Mouse (Mus musculus) forebrain, embryonic 13.5 days (tissue): Measurements from ENCODE around the gene Lrrn4cl. TPM values are rescaled to one million over a fixed set of nuclear protein-coding genes. Genes with fewer than 3 reads are reported as not detected.
"Not testable (repeated sequence)": the region's sequence is repeated elsewhere in the genome, so short reads cannot be mapped to it uniquely, and the experiment has no call there.

ENCODE experiments used
- ATAC-seq: fragments of 200-750 bp; cut with Nextera tagmentation; 2 replicates; pipeline ENCODE4 v1.8.0; 2017
- H3K27ac ChIP-seq: fragments of 300-500 bp; sonication (generic); 2 replicates; pipeline ENCODE4 v1.5.1; 2015; ENCODE audit warnings: inconsistent platforms, mild to moderate bottlenecking, moderate library complexity
- H3K27me3 ChIP-seq: fragments of 300-500 bp; sonication (generic); 2 replicates; pipeline ENCODE4 v1.6.1; 2015; ENCODE audit warnings: mild to moderate bottlenecking, inconsistent platforms
- H3K36me3 ChIP-seq: fragments of 300-500 bp; sonication (generic); 2 replicates; pipeline ENCODE4 v1.6.1; 2015; ENCODE audit warnings: mild to moderate bottlenecking, inconsistent platforms; ENCODE audit not compliant: poor library complexity, severe bottlenecking
- H3K4me1 ChIP-seq: fragments of 300-500 bp; sonication (generic); 2 replicates; pipeline ENCODE4 v1.6.1; 2015; ENCODE audit warnings: inconsistent platforms
- H3K4me2 ChIP-seq: fragments of 300-500 bp; sonication (generic); 2 replicates; pipeline ENCODE4 v1.6.1; 2015; ENCODE audit warnings: inconsistent platforms, mild to moderate bottlenecking, moderate library complexity
- H3K4me3 ChIP-seq: fragments of 300-500 bp; sonication (generic); 2 replicates; pipeline ENCODE4 v1.5.1; 2015; ENCODE audit warnings: mild to moderate bottlenecking, inconsistent platforms
- H3K9ac ChIP-seq: fragments of 300-500 bp; sonication (generic); 2 replicates; pipeline ENCODE4 v1.6.1; 2015; ENCODE audit warnings: mild to moderate bottlenecking, inconsistent platforms
- H3K9me3 ChIP-seq: fragments of 300-500 bp; sonication (generic); replicated peaks from 2 replicates; pipeline ENCODE4 v1.6.1; 2016; ENCODE audit warnings: inconsistent platforms
- WGBS: fragments of 180-500 bp; shearing (Covaris S2); methylation state at CpG from one replicate; pipeline ENCODE4 v1.1.7; 2015; 5-methylcytosine and 5-hydroxymethylcytosine counted together
- polyA plus RNA-seq: library from polyadenylated mRNA; unstranded; fragments of >200 nt; fragmentation: Nextera tagmentation; extraction: Ambion mirVana; gene quantifications from 2 replicates; pipeline ENCODE4 v1.2.1, GENCODE M21; 2015

The Lrrn4cl gene
- polyA plus RNA-seq, 1 experiment from 2014 or later, result 0.39 TPM

DNA sequence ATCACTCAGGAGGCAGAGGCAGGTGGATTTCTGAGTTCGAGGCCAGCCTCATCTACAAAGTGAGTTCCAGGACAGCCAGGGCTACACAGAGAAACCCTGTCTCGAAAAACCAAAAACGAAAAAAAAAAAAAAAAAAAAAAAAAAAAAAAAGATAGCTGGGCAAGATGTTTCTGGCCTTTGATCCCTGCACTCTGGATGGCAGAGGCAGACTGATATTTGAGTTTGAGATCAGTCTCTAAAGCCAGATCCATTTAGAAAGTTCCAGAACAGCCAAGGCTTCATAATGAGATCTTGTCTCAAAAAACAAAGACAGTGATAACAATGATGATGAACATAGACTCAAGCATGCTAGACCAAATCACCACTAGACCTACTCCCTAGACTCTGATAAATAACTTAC lies 19.8 kb downstream of the Lrrn4cl start:
- ATAC-seq, H3K9me3 ChIP-seq, H3K27ac ChIP-seq, H3K27me3 ChIP-seq, H3K9ac ChIP-seq: not testable (repeated sequence)
- peak overlapping the region; percentile 96; the same call in 1 of the 2 replicates for H3K4me2 ChIP-seq
- peak overlapping the region; percentile 98; the same call in 1 of the 2 replicates for H3K4me3 ChIP-seq
- peaks cover 24% of the 10 kb centered on the region for H3K36me3 ChIP-seq
- 64% methylated on average over 3 of the region's 3 CpGs for WGBS
- peaks cover 13% of the 10 kb centered on the region for H3K4me1 ChIP-seq

DNA sequence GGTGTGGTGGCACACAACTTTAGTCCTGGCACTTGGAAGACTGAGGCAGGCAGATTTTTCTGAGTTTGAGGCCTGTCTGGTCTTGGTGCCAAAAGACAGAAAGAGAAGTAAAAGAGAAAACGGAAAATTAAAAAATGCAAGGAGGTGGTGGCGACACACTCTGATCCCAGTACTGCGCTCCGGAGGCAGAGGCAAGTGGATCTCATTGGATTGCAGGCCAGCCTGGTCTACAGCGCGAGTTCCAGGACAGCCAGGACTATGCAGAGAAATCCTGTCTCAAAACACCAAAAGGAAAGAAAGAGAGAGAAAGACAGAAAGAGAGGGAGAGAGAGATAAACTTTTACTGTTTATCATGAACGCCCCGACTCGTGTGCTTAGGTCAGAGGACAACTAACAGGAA lies 20.3 kb downstream of the Lrrn4cl start:
- Histone ChIP-seq H3K27ac (no peak overlapping the region), H3K36me3 (peaks cover 28% of the 10 kb centered on the region), H3K4me3 (peak overlapping the region; percentile 98), H3K9ac (peak overlapping the region; percentile 97), H3K9me3 (no peaks in the 10 kb centered on the region), H3K4me2 (peak overlapping the region; percentile 96), H3K4me1 (peaks cover 13% of the 10 kb centered on the region), H3K27me3 (no peaks in the 10 kb centered on the region)
- 61% methylated on average over 9 of the region's 9 CpGs for WGBS
- peak; percentile 58 for ATAC-seq

DNA sequence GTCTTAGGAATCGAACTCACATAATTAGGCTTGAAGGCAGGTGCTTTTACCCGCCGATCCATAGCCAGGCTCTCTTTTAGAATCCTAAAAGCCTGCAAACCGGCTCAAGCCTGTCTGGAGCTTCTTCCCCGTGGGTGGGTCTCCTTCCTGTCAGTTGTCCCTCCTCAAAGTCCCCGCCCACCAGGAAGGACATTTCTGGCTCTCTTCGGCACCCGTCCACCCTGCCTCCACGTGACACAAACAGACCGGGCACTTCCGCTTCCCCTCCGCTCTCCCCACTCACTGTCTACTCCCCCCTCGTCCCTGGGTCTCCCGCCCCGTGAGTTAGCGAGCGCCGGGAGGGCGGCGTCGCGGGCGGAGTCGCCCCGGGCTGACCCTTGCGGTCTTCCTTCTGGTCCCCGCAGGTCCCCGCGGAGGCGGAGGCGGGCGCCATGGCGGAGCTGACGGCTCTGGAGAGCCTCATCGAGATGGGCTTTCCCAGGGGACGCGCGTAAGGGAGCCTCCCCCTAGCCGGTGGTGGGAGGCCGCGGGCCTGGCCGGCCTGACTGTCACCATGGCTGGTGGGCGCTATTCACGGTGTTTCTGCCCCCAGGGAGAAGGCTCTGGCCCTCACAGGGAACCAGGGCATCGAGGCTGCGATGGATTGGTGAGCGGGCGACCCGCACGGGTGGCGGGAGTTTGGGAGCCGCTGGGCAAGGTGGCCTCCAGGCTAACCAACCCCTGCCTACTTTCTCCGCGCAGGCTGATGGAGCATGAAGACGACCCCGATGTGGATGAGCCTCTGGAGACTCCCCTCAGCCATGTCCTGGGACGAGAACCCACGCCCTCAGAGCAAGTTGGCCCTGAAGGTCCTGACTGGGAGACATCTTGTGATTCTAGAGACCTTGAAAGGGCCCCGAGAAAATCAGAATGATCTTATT lies 21.0 kb downstream of the Lrrn4cl start, which contains the start of gene Ubxn1:
Gene Ubxn1 (plus strand): TSS at position 230 of the 920 bp plus-strand sequence.
- Histone ChIP-seq H3K4me1 (peaks cover 13% of the 10 kb centered on the region), H3K4me3 (peak within 1 kb of the TSS; percentile 98), H3K4me2 (peak within 1 kb of the TSS; percentile 96), H3K27me3 (no peaks in the 10 kb centered on the region), H3K36me3 (peaks cover 35% of the 10 kb centered on the region), H3K9ac (peak within 1 kb of the TSS; percentile 97), H3K9me3 (no peaks in the 10 kb centered on the region), H3K27ac (peak within 1 kb of the TSS; percentile 57)
- ATAC-seq, result peak; percentile 98
- WGBS, result under 1% methylated on average over 59 of the region's 59 CpGs

DNA sequence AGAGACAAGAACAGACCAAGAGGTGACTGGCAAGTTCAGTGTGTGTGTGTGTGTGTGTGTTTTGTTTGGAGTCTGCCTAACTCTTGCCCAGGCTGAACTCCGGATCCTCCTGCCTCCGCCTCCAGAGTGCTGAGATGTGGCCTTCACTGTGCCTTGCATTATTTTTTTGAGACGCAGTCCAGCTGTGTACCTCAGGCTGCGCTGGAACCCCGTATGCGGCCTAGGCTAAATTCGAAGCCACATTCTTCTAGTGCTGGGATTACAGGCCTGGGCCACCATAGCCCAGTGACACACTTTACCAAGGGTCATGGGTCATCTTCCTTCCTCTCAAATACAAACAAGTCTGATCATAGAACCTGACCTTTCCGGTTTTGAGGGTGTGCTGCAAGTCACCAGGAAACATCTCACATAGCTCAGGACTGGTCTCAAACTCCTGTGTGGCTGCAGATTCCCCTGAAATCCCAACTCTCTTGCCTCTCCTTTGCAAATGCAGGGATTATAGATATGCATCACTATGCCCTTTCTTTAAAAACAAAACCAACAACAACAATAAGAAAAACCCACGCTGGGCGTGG lies 21.8 kb downstream of the Lrrn4cl start:
- Histone ChIP-seq H3K9ac (peak overlapping the region; percentile 97), H3K4me2 (peak overlapping the region; percentile 96), H3K27me3 (no peaks in the 10 kb centered on the region), H3K4me3 (peak overlapping the region; percentile 98), H3K9me3 (no peaks in the 10 kb centered on the region), H3K27ac (no peak overlapping the region), H3K4me1 (peaks cover 13% of the 10 kb centered on the region), H3K36me3 (peaks cover 43% of the 10 kb centered on the region)
- no peak for ATAC-seq
- WGBS, result 77% methylated on average over 10 of the region's 10 CpGs

GRCm38 (mm10) chr19:8875031-8875430 lies 24.5 kb downstream of the Lrrn4cl start:
- Histone ChIP-seq H3K9ac (no peak overlapping the region), H3K4me3 (no peak overlapping the region), H3K4me2 (no peak overlapping the region), H3K27ac (no peak overlapping the region), H3K36me3 (peaks cover 43% of the 10 kb centered on the region), H3K9me3 (no peaks in the 10 kb centered on the region), H3K4me1 (peaks cover 18% of the 10 kb centered on the region), H3K27me3 (no peaks in the 10 kb centered on the region)
- no peak for ATAC-seq
- 93% methylated on average over 7 of the region's 7 CpGs for WGBS

- H3K36me3 ChIP-seq, result peaks cover 19% of the 10 kb centered on the region
- ATAC-seq, result peak; percentile 98
- H3K4me3 ChIP-seq, result peak within 1 kb of the TSS; percentile 66
- under 1% methylated on average over 42 of the region's 42 CpGs for WGBS
- H3K9ac ChIP-seq, result peak within 1 kb of the TSS; percentile 87
- H3K9me3 ChIP-seq, result no peaks in the 10 kb centered on the region
- peak within 1 kb of the TSS; percentile 67 for H3K4me2 ChIP-seq
- H3K4me1 ChIP-seq, result peaks cover 10% of the 10 kb centered on the region
- H3K27me3 ChIP-seq, result no peaks in the 10 kb centered on the region
- peak within 1 kb of the TSS; percentile 79 for H3K27ac ChIP-seq
These were observed 29.9 kb downstream of the Lrrn4cl start, which contains the start of gene Uqcc3 for GRCm38 (mm10) chr19:8880311-8881033. Gene Uqcc3 (minus strand): TSS chr19:8880923.

- ATAC-seq, result peak; percentile 33
- H3K36me3 ChIP-seq, result peaks cover 13% of the 10 kb centered on the region
- peak overlapping the region; percentile 66 for H3K4me3 ChIP-seq
- no peaks in the 10 kb centered on the region for H3K27me3 ChIP-seq
- H3K9ac ChIP-seq, result peak overlapping the region; percentile 87
- WGBS, result 11% methylated on average over 3 of the region's 3 CpGs
- peaks cover 10% of the 10 kb centered on the region for H3K4me1 ChIP-seq
- no peak overlapping the region for H3K27ac ChIP-seq
- no peaks in the 10 kb centered on the region for H3K9me3 ChIP-seq
- peak overlapping the region; percentile 67 for H3K4me2 ChIP-seq
These were observed 30.4 kb downstream of the Lrrn4cl start for GRCm38 (mm10) chr19:8881034-8881392.

GRCm38 (mm10) chr19:8883616-8884015 lies 33.0 kb downstream of the Lrrn4cl start, which contains the start of the genes Lbhd1 and Gm49403:
Gene Lbhd1 (plus strand): TSS chr19:8883732.
Gene Gm49403 (plus strand): TSS chr19:8883930.
- Histone ChIP-seq H3K4me3 (no peak within 1 kb of the TSS), H3K27me3 (no peaks in the 10 kb centered on the region), H3K4me1 (peaks cover 22% of the 10 kb centered on the region), H3K27ac (no peak within 1 kb of the TSS), H3K36me3 (no peaks in the 10 kb centered on the region), H3K4me2 (no peak within 1 kb of the TSS), H3K9me3 (no peaks in the 10 kb centered on the region), H3K9ac (no peak within 1 kb of the TSS)
- WGBS, result 73% methylated on average over 3 of the region's 3 CpGs
- ATAC-seq, result no peak

DNA sequence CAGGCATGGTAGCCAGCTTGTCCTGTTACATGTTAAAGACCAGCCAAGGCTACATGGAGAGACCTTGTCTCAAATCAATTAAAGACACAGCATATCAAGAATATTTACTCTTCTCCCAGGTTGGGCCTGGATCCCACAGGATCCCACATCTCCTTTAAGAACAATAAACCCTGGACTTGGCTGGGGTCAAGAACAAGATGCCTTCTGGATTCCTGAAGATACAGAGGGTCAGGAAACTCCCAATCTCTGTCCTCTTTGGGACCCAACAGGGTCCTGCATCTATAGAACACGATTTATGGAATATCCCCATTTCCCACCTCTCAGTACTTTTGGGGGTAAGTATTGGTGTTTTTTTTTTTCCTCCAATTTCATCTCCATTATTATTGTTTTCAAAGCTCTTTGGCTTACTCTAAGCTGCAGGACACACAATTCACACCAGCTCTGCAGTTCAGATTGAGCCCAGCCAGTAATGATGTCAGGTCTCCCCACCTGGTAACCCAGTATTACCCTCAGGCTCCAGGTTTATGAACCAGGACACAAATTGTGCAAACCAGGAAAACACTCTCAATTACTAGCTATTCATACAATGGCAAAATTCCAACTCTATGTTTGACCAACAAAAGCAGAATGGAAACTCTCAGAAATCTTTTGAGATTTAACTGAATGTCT lies 36.5 kb downstream of the Lrrn4cl start:
- no peaks in the 10 kb centered on the region for H3K27me3 ChIP-seq
- H3K4me1 ChIP-seq, result peaks cover 21% of the 10 kb centered on the region
- peak overlapping the region; percentile 65; the same call in 1 of the 2 replicates for H3K4me3 ChIP-seq
- peak overlapping the region; percentile 80; the same call in 1 of the 2 replicates for H3K4me2 ChIP-seq
- H3K36me3 ChIP-seq, result peaks cover 14% of the 10 kb centered on the region
- ATAC-seq, result no peak
- H3K9ac ChIP-seq, result no peak overlapping the region; the same call in 1 of the 2 replicates
- no peaks in the 10 kb centered on the region for H3K9me3 ChIP-seq
- no peak overlapping the region; the same call in 1 of the 2 replicates for H3K27ac ChIP-seq
- WGBS, result 68% methylated on average over 1 of the region's 1 CpGs

DNA sequence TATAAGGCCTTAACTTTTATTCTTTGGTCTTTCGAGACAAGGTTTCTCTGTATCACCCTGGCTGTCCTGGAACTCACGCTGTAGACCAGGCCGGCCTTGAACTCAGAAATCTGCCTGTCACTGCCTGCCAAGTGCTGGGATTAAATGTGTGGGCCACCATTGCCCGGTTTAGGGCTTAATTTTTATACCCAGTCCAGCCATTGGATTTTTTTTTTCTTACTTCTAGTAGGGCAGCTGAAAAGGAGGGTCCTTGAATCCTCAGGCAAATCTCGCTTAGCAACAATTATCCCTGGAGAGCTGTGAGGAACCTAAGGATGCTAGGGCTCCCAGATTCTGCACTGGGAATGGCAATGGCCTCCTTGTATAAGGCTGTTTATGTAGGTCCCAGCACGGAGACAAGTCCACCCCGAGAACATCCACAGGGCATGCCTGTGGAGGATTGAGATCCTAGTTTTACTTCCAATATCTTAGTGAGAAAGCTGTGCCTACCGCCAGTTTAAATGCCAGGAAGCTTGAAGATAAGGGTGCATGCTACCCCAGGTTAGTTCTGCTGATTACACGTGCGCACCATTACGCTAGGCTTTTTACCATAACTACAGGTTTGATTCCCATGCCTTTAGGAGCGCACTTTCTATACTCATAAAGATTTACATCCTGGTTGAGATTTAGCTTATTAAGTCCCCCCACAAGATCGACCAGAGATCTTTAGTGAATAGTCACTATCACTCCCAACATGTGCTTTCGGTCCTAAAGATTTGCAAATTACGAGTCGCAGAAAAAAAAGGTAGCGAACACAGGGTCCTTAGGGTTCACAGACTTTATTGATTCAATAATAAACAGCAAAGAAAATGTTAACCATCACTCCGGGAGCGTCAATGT lies 37.3 kb downstream of the Lrrn4cl start:
- H3K4me1 ChIP-seq, result peaks cover 21% of the 10 kb centered on the region
- H3K9ac ChIP-seq, result peak overlapping the region; percentile 83
- peak overlapping the region; percentile 58; the same call in 1 of the 2 replicates for H3K27ac ChIP-seq
- 13% methylated on average over 19 of the region's 19 CpGs for WGBS
- H3K4me3 ChIP-seq, result peak overlapping the region; percentile 65
- H3K9me3 ChIP-seq, result no peaks in the 10 kb centered on the region
- ATAC-seq, result no peak
- H3K36me3 ChIP-seq, result peaks cover 14% of the 10 kb centered on the region
- H3K4me2 ChIP-seq, result peak overlapping the region; percentile 80
- no peaks in the 10 kb centered on the region for H3K27me3 ChIP-seq
